Mouse (Mus musculus) megakaryocyte, embryonic 14.5 days (primary cell): ENCODE results near the gene Lhfpl4.

ENCODE experiments used
- FLI1 ChIP-seq: IDR thresholded peaks from 2 replicates; pipeline ENCODE4 v1.6.1; 2012; ENCODE audit warnings: low read length, inconsistent platforms, mixed read lengths
- GATA1 ChIP-seq: IDR thresholded peaks from 3 replicates; pipeline ENCODE4 v1.6.1; 2012; ENCODE audit warnings: mixed read lengths, low read length, inconsistent platforms, borderline replicate concordance

- TF ChIP-seq FLI1 (no peak), GATA1 (no peak)
Observed at GRCm38 (mm10) chr6:113179195-113179733, 15.9 kb downstream of the Lhfpl4 start.
